Mouse (Mus musculus): ENCODE measurements around the gene Npy1r. TPM values are rescaled to one million over a fixed set of nuclear protein-coding genes. Genes with fewer than 3 reads are reported as not detected.

Gene Npy1r
- total RNA-seq (2014; fragmentation: Nextera tagmentation) (not detected in 2 replicates), total RNA-seq (2017) (not detected in 2 replicates)

DNA sequence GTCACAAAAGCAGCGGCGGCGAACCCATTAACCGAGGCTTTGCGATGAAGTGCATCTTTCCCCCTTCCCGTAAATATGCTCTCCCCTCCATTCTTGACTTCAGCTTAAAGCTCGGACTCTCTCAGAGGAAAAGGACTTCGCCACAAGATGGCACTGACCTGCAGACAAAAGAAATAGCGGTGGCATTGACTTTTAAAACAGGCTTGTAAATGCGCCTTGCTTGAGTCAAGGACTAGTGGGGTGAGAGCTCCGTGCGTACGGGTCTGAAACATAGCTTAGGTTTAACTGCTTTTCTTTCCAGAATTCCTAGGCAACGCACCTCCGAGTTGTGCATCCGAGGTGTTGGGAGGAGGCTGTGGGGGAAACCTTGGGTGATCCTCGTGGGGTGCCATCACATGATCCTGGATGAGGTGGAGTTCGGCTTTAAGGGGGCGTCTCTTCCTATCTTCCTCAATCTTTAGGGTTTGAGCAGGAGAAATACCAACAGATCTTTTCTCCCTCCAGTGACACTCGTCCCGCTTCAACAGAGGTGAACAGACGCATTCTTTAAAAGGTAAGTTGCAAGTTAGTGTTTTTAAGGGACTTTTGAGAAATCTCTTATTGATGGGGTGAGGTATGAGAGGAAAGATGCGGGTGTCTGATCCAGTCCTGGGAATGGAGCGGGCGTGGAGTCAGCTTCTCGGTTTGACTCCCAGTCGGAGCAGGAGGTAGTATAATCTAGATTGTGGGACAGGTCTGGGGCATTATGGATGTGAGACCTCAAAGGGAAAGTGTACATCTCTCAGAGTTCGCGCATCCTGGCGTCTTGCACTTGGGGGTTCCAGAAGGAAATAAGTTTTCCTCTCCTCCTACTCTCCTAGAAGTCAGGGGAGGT is at the start of gene Npy1r:
Gene Npy1r, plus strand, starts transcription at position 223 of the 874 bp plus-strand sequence.
- ATAC-seq (replicated peaks; ENCODE audit: low FRiP score, low TSS enrichment, poor library complexity, severe bottlenecking) = no peak

- ATAC-seq (replicated peaks; ENCODE audit: low FRiP score, low TSS enrichment, poor library complexity, severe bottlenecking) = no peak
Observed at GRCm38 (mm10) chr8:66681261-66681660, 15.7 kb upstream of the Npy1r start.

DNA sequence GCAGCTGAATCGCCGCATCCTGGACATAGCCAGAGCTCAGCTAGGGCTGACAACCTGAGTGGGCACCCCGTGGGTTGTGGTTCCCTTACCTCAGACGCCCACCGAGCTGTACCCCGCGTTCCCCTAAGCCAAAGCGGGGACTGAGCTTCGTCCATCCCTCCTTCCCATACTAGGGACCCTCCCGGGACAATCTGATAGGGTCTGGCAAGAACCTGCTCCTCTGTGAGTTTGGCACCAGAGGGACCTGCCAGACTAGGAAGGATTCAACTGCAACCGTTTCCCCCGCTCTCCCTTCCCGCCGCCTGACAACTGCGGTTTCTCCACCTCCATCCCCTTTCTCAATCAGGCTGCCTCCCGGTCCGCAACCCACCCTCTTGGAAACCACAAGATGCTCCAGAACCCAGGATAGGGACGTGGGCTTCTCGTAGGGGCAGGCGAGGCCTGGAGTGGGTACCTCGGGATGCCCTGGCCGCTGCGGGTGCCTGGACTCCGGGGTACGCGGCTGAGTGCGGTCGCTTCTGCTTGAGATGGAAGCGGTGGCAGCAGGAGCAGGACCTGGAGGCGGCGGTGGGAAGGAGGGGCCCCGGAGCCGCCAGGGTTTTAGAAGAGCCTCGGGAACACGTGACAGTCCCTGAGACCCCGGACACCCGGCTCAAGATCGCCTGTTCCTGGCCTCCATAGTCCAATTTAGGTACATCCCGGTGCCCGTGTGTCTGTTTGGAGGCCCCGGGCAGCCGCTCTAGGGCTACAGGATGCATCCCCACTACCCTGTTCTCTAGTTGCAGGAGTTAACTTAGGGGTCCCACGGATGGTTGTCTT is 9.3 kb upstream of the Npy1r start, which contains the start of gene Npy5r:
Gene Npy5r, minus strand, starts transcription at position 618 of the 819 bp plus-strand sequence.
- ATAC-seq (replicated peaks; ENCODE audit: low FRiP score, low TSS enrichment, poor library complexity, severe bottlenecking) = no peak

DNA sequence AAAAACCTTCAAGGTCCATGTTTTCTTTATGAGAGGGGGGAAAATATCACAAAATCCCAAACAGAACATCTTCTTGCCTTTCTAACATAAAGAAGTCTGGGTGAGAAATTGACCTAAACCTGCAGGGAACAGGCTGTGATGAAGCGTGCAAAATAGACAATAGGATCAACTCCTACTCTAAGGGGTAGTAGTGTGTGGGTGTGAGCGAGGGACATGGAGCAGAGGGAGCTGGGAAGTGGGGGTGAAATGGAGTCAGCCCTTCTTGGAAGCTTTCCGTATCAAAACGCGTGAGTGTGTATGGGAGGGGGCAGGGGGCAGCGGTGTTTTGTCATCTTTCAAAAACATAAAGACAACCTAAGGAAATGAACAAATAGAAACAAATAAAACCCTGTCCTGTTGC is 8.6 kb upstream of the Npy1r start:
- ATAC-seq (replicated peaks; ENCODE audit: low FRiP score, low TSS enrichment, poor library complexity, severe bottlenecking) = no peak

DNA sequence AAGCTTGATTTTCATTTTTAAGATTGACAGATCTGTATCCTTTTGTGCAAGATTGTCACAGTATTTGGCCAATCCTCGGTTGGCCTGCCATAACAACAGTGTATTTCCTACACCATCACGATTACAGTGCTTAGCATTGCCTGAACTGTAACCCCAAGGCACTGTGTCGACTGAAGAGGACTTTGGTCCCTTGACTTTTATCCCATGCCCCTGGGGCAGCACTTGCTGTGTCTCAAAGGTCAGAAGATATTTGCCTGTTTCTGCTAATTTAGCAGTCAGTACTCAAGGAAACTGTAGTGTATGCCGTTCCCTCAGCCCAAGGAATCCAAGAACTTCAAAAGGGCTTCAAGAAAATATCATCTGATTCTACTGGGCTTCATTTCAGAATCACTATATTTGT is 8.2 kb upstream of the Npy1r start:
- ATAC-seq (replicated peaks; ENCODE audit: low FRiP score, low TSS enrichment, poor library complexity, severe bottlenecking) = no peak

GRCm38 (mm10) chr8:66690402-66690801 is 6.6 kb upstream of the Npy1r start:
- no peak for ATAC-seq (replicated peaks; ENCODE audit: low FRiP score, low TSS enrichment, poor library complexity, severe bottlenecking)

GRCm38 (mm10) chr8:66698011-66698410 is 1.0 kb downstream of the Npy1r start:
- no peak for ATAC-seq (replicated peaks; ENCODE audit: low FRiP score, low TSS enrichment, poor library complexity, severe bottlenecking)

DNA sequence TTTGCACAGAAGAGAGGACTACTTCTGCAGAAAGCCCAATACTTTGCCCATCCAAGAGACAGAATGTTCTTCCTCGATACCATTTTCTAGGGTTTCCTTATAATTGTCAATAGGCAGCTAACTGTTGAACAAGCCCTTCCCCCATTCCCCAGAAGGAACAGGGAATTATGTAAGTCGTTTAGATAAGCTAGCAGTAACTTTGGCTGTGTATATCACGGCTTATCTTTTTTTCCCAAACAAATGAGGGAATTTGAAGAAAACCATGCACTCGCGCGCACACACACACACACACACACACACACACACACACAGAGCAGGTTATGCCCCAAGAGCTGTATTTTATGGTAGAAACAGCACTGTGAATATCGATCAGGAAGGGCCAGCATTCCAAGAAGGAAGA is 1.8 kb downstream of the Npy1r start:
- ATAC-seq (replicated peaks; ENCODE audit: low FRiP score, low TSS enrichment, poor library complexity, severe bottlenecking) = no peak

- ATAC-seq (replicated peaks; ENCODE audit: low FRiP score, low TSS enrichment, poor library complexity, severe bottlenecking) = no peak
Observed at GRCm38 (mm10) chr8:66714324-66714975, 17.5 kb downstream of the Npy1r start.

DNA sequence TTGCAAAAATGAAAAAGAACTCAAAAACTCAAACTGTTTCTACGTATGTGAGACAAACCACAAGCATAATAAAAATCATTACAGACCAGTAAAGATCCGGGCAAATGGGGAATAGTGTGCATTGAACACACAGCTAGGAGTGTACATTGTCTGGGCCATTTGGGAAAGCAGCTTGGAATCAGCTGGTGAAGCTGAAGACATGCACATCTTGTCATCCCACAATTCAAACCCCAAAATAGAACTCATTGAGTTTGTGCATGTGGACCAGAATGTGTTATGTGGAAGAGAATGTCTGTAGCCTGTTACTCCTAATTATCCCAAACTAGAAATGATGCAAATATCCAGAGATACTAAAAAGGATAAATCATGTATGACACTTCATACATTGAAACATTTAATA is 25.8 kb downstream of the Npy1r start:
- no peak for ATAC-seq (replicated peaks; ENCODE audit: low FRiP score, low TSS enrichment, poor library complexity, severe bottlenecking)

DNA sequence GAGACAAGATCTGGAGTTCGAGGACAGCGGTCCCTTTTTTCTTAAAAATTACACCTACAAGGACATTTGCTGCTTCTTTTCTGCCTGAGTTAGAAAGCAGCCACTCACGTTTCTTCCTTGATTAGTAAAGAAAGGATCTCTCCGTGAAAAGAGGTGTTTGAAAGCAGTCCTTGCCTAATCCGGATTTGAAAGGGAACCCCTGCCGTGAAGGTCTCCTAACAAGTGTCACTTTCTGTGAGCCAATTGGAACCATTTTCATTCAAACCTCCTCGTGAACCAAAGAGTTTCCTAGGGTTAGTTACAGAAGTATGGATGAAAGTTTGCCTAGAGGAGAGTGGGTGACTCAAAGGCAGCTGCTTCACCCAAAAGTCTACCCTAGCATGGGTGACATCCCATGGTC is 32.5 kb downstream of the Npy1r start:
- ATAC-seq (replicated peaks; ENCODE audit: low FRiP score, low TSS enrichment, poor library complexity, severe bottlenecking) = no peak

GRCm38 (mm10) chr8:66731957-66732356 is 35.0 kb downstream of the Npy1r start:
- ATAC-seq (replicated peaks; ENCODE audit: low FRiP score, low TSS enrichment, poor library complexity, severe bottlenecking) = no peak

DNA sequence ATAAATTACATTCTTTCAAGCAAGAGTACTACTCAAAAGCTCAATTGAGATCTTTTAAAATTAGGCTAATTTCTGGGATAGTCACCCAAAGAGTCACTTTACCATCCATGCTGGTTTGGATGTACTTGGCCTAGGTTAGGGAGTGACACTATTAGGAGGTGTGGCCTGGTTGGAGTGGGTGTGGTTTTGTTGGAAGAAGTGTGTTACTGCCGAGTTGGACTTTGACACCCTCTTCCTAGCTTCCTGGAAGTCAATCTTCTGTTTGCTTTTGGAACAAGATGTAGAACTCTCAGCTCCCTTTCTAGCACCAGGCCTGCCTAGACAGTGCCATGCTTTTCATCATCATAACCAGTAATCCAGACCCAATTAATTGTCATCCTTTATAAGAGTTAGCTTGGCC is 45.4 kb downstream of the Npy1r start:
- ATAC-seq (replicated peaks; ENCODE audit: low FRiP score, low TSS enrichment, poor library complexity, severe bottlenecking) = no peak

DNA sequence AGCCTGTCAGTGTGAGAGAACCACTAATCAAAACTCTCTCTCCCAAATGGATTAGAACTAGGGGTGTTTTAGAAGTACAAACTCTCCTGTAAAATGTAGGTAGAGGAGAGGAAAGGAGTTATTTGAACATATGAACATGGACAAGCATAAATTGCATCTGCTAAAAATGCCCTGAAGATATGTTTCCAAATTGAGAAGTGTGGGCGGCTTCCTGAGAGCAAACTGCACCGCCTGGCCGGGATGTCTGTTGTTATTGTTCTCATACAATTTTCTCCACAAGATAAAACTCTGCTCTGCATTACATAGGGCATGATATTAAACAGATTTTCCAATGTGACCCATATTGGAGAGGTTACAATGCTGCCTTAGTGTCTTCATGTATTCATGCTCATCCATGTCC is 48.6 kb downstream of the Npy1r start:
- no peak for ATAC-seq (replicated peaks; ENCODE audit: low FRiP score, low TSS enrichment, poor library complexity, severe bottlenecking)

- ATAC-seq (replicated peaks; ENCODE audit: low FRiP score, low TSS enrichment, poor library complexity, severe bottlenecking) = no peak
Observed at GRCm38 (mm10) chr8:66751621-66752020, 54.6 kb downstream of the Npy1r start.

GRCm38 (mm10) chr8:66756161-66756560 is 59.2 kb downstream of the Npy1r start:
- no peak for ATAC-seq (replicated peaks; ENCODE audit: low FRiP score, low TSS enrichment, poor library complexity, severe bottlenecking)
